Mouse (Mus musculus): ENCODE results near the gene Gm38431. TPM values are rescaled to one million over a fixed set of nuclear protein-coding genes. Genes with fewer than 3 reads are reported as not detected.
"Not testable (repeated sequence)": the region's sequence is repeated elsewhere in the genome, so short reads cannot be mapped to it uniquely, and the experiment has no call there.

Gm38431 gene
- polyA plus RNA-seq, 1 experiment from 2014 or later, result 0.42 TPM

DNA sequence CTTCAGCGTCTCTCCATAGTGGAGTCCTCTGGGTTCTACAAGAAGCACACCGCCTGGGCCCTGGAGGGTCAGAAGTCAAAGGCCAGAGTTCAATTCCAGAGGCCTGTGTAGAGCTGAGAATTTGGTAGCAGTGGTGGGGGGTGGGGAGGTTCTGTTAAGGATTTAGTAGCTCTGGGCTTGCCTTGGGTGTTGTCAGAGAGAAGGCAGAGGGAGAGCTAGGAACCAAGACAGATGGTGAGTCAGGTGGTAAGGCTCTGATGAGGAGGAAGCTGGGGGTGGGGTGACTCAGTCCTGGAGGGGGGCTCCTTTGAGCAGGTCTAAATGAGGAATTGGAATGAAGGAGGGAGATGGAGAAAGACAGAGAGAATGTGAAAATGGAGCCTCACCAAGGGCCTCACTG is 28.9 kb downstream of the Gm38431 start:
- no peaks in the 10 kb centered on the region for H3K4me1 ChIP-seq (replicated peaks; ENCODE audit: control insufficient read depth, insufficient read depth, low read length)
- H3K9me3 ChIP-seq (ENCODE audit: control insufficient read depth), result no peaks in the 10 kb centered on the region
- no peaks in the 10 kb centered on the region for H3K27me3 ChIP-seq (replicated peaks; ENCODE audit: control insufficient read depth, insufficient read depth, low read length)
- TF ChIP-seq CTCF (IDR thresholded peaks at IDR 0.05; ENCODE audit: low read depth), result no peak
- no peak overlapping the region for H3K27ac ChIP-seq (ENCODE audit: low read depth, low read length)
- peaks cover 22% of the 10 kb centered on the region for H3K36me3 ChIP-seq (ENCODE audit: control insufficient read depth, insufficient read depth)
- H3K4me2 ChIP-seq (replicated peaks; ENCODE audit: low read depth), result no peak overlapping the region
- WGBS, result 89% methylated on average over 2 of the region's 2 CpGs
- no peak overlapping the region for H3K4me3 ChIP-seq (ENCODE audit: low read depth, low read length)
- no peak for ATAC-seq
- H3K9ac ChIP-seq (ENCODE audit: low read depth, low read length), result no peak overlapping the region

DNA sequence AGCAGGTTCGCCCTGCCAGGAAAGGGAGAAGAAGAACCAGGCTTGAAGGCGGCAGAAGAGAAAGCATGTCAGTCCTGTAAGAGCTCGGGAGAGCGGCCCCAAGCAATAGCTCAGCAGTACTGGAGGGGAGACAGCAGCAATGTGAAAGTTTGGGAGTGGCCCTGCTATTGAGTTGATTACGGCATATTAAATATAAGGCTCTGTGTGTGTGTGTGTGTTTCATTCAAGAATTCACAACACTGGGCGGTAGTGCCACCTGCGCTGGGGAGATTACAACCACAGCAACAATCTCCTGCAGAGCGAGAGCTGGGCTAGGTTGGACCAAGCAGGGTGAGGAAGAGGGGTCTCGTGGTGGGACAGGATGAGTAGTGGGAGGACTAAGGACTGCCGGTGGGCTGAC is 40.2 kb downstream of the Gm38431 start:
- 67% methylated on average over 10 of the region's 10 CpGs for WGBS
- Histone ChIP-seq H3K36me3 (ENCODE audit: control insufficient read depth, insufficient read depth) (no peaks in the 10 kb centered on the region), H3K9me3 (ENCODE audit: control insufficient read depth) (no peaks in the 10 kb centered on the region), H3K9ac (ENCODE audit: low read depth, low read length) (no peak overlapping the region), H3K27me3 (replicated peaks; ENCODE audit: control insufficient read depth, insufficient read depth, low read length) (no peaks in the 10 kb centered on the region), H3K4me3 (ENCODE audit: low read depth, low read length) (no peak overlapping the region), H3K27ac (ENCODE audit: low read depth, low read length) (no peak overlapping the region), H3K4me2 (replicated peaks; ENCODE audit: low read depth) (no peak overlapping the region), H3K4me1 (replicated peaks; ENCODE audit: control insufficient read depth, insufficient read depth, low read length) (no peaks in the 10 kb centered on the region)
- ATAC-seq, result no peak
- no peak for TF ChIP-seq CTCF (IDR thresholded peaks at IDR 0.05; ENCODE audit: low read depth)

- Histone ChIP-seq H3K9ac (ENCODE audit: low read depth, low read length) (no peak overlapping the region), H3K4me1 (replicated peaks; ENCODE audit: control insufficient read depth, insufficient read depth, low read length) (no peaks in the 10 kb centered on the region), H3K4me3 (ENCODE audit: low read depth, low read length) (no peak overlapping the region), H3K27ac (ENCODE audit: low read depth, low read length) (no peak overlapping the region), H3K36me3 (ENCODE audit: control insufficient read depth, insufficient read depth) (no peaks in the 10 kb centered on the region), H3K27me3 (replicated peaks; ENCODE audit: control insufficient read depth, insufficient read depth, low read length) (no peaks in the 10 kb centered on the region), H3K9me3 (ENCODE audit: control insufficient read depth) (no peaks in the 10 kb centered on the region), H3K4me2 (replicated peaks; ENCODE audit: low read depth) (no peak overlapping the region)
- TF ChIP-seq CTCF (IDR thresholded peaks at IDR 0.05; ENCODE audit: low read depth), result no peak
- WGBS, result 53% methylated on average over 3 of the region's 3 CpGs
- ATAC-seq, result no peak
Measured at GRCm38 (mm10) chr9:21045235-21045634, 46.6 kb downstream of the Gm38431 start.

GRCm38 (mm10) chr9:21044785-21045184 is 47.0 kb downstream of the Gm38431 start:
- not testable (repeated sequence) for H3K9ac ChIP-seq (ENCODE audit: low read depth, low read length); H3K9me3 ChIP-seq (ENCODE audit: control insufficient read depth); H3K4me1 ChIP-seq (replicated peaks; ENCODE audit: control insufficient read depth, insufficient read depth, low read length); H3K4me2 ChIP-seq (replicated peaks; ENCODE audit: low read depth); H3K4me3 ChIP-seq (ENCODE audit: low read depth, low read length); H3K27me3 ChIP-seq (replicated peaks; ENCODE audit: control insufficient read depth, insufficient read depth, low read length); H3K27ac ChIP-seq (ENCODE audit: low read depth, low read length); ATAC-seq; H3K36me3 ChIP-seq (ENCODE audit: control insufficient read depth, insufficient read depth)
- 59% methylated on average over 1 of the region's 1 CpGs for WGBS

DNA sequence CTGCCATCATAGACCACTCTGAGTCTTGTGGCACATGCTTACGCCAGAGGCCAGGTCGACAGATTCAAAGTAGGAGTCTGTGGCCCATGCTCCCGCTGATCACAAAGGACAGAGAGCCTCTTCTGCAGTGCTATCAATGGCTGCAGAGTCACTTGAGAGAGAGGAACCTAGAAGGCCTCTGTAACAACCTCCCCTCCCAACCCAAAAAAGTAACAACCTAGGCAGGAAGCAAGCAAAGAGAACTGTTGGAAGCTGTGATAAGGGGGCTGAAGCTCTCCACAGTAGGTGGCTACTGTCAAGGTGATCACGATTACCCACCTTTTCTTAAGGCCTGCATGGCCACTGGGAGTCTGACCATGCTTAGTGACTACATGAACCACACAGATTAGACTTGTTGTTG is 48.2 kb downstream of the Gm38431 start:
- no peak for ATAC-seq
- Histone ChIP-seq H3K4me1 (replicated peaks; ENCODE audit: control insufficient read depth, insufficient read depth, low read length) (no peaks in the 10 kb centered on the region), H3K36me3 (ENCODE audit: control insufficient read depth, insufficient read depth) (no peaks in the 10 kb centered on the region), H3K27me3 (replicated peaks; ENCODE audit: control insufficient read depth, insufficient read depth, low read length) (peaks cover 3% of the 10 kb centered on the region), H3K9me3 (ENCODE audit: control insufficient read depth) (no peaks in the 10 kb centered on the region), H3K27ac (ENCODE audit: low read depth, low read length) (no peak overlapping the region), H3K4me3 (ENCODE audit: low read depth, low read length) (no peak overlapping the region), H3K9ac (ENCODE audit: low read depth, low read length) (no peak overlapping the region), H3K4me2 (replicated peaks; ENCODE audit: low read depth) (no peak overlapping the region)
- no peak for TF ChIP-seq CTCF (IDR thresholded peaks at IDR 0.05; ENCODE audit: low read depth)
- 80% methylated on average over 4 of the region's 4 CpGs for WGBS

GRCm38 (mm10) chr9:21041308-21041707 is 50.5 kb downstream of the Gm38431 start:
- Histone ChIP-seq H3K36me3 (ENCODE audit: control insufficient read depth, insufficient read depth) (no peaks in the 10 kb centered on the region), H3K27ac (ENCODE audit: low read depth, low read length) (no peak overlapping the region), H3K4me1 (replicated peaks; ENCODE audit: control insufficient read depth, insufficient read depth, low read length) (peaks cover 3% of the 10 kb centered on the region; the same call in 1 of the 2 replicates), H3K27me3 (replicated peaks; ENCODE audit: control insufficient read depth, insufficient read depth, low read length) (peaks cover 26% of the 10 kb centered on the region), H3K9me3 (ENCODE audit: control insufficient read depth) (no peaks in the 10 kb centered on the region), H3K9ac (ENCODE audit: low read depth, low read length) (no peak overlapping the region), H3K4me2 (replicated peaks; ENCODE audit: low read depth) (no peak overlapping the region), H3K4me3 (ENCODE audit: low read depth, low read length) (no peak overlapping the region)
- WGBS, result 41% methylated on average over 4 of the region's 4 CpGs
- no peak for ATAC-seq
- TF ChIP-seq CTCF (IDR thresholded peaks at IDR 0.05; ENCODE audit: low read depth), result no peak

- Histone ChIP-seq H3K4me3 (ENCODE audit: low read depth, low read length) (no peak overlapping the region), H3K4me2 (replicated peaks; ENCODE audit: low read depth) (no peak overlapping the region), H3K9me3 (ENCODE audit: control insufficient read depth) (no peaks in the 10 kb centered on the region), H3K36me3 (ENCODE audit: control insufficient read depth, insufficient read depth) (no peaks in the 10 kb centered on the region), H3K27ac (ENCODE audit: low read depth, low read length) (no peak overlapping the region), H3K9ac (ENCODE audit: low read depth, low read length) (no peak overlapping the region), H3K27me3 (replicated peaks; ENCODE audit: control insufficient read depth, insufficient read depth, low read length) (peaks cover 41% of the 10 kb centered on the region), H3K4me1 (replicated peaks; ENCODE audit: control insufficient read depth, insufficient read depth, low read length) (peaks cover 3% of the 10 kb centered on the region; the same call in 1 of the 2 replicates)
- ATAC-seq, result no peak
- no peak for TF ChIP-seq CTCF (IDR thresholded peaks at IDR 0.05; ENCODE audit: low read depth)
- WGBS, result 74% methylated on average over 3 of the region's 3 CpGs
Measured at GRCm38 (mm10) chr9:21039779-21040178, 52.0 kb downstream of the Gm38431 start.
